8 mouse cellular contexts compared by ENCODE assay signal in genomic region chr15:11064558-11065411, GRCm38 (mm10). TPM values are rescaled to one million over a fixed set of nuclear protein-coding genes. Genes with fewer than 3 reads are reported as not detected.
A peak's percentile ranks its signal among the peaks of the same experiment; 100 is the strongest.
DNase-seq lines count a peak whose midpoint lies in the region; ATAC-seq and TF ChIP-seq lines count a peak whose summit lies in the region.

Gene Adamts12, plus strand, starts transcription at chr15:11064790.

- peak within 1 kb of the TSS; percentile 29 for H3K4me3 ChIP-seq in erythroblast, embryonic 14.5 days (replicated peaks)
- H3K4me3 ChIP-seq in forebrain, embryonic 11.5 days (ENCODE audit: low read depth, low read length), result peak within 1 kb of the TSS; percentile 16
- peak within 1 kb of the TSS; percentile 40 for H3K4me3 ChIP-seq in stomach, postnatal 0 days (ENCODE audit: low read depth, low read length)

- intact Hi-C loops in heart, postnatal 10 days (cut with DNase I), result no loop called here

- 2% methylated on average over 25 of the region's 25 CpGs for WGBS in forebrain, embryonic 11.5 days
- WGBS in stomach, postnatal 0 days, result 1% methylated on average over 25 of the region's 25 CpGs

- peak within 1 kb of the TSS; percentile 23 for H3K9ac ChIP-seq in forebrain, embryonic 11.5 days (ENCODE audit: low read length)
- peak within 1 kb of the TSS; percentile 55 for H3K9ac ChIP-seq in stomach, postnatal 0 days (ENCODE audit: low read length)

- peak; percentile 60 for DNase-seq in forebrain, embryonic 11.5 days (ENCODE audit: low spot score)
- DNase-seq in heart, postnatal 10 days, result peak; percentile 83 to 87
- DNase-seq in kidney, postnatal 25 days, result peak; percentile 73 to 83
- DNase-seq in stomach, postnatal 0 days (ENCODE audit: low spot score), result peak; percentile 61
- no peak for DNase-seq in layer of hippocampus, adult 18-20 months (ENCODE audit: low spot score in 2 of 2)

- peak within 1 kb of the TSS; percentile 41 for H3K4me2 ChIP-seq in forebrain, embryonic 11.5 days (ENCODE audit: low read depth, low read length, severe bottlenecking)
- H3K4me2 ChIP-seq in stomach, postnatal 0 days (replicated peaks; ENCODE audit: low read depth), result peak within 1 kb of the TSS; percentile 68

- no peak for ATAC-seq in erythroblast, adult 5-6 weeks (replicated peaks; ENCODE audit: low FRiP score, poor library complexity, severe bottlenecking)
- ATAC-seq in forebrain, embryonic 11.5 days (replicated peaks; ENCODE audit: low FRiP score), result peak; percentile 78
- peak; percentile 37; the same call in 1 of the 2 replicates for ATAC-seq in megakaryocyte progenitor cell, adult 5-6 weeks (replicated peaks; ENCODE audit: poor library complexity)
- peak; percentile 87 for ATAC-seq in stomach, postnatal 0 days (ENCODE audit: low FRiP score, low TSS enrichment)

- TF ChIP-seq EP300 in stomach, postnatal 0 days (optimal IDR thresholded peaks at IDR 0.05), result no peak

- TF ChIP-seq CTCF in stomach, postnatal 0 days (IDR thresholded peaks at IDR 0.05; ENCODE audit: low read depth), result no peak

- H3K27ac ChIP-seq in forebrain, embryonic 11.5 days (ENCODE audit: low read depth, low read length), result no peak within 1 kb of the TSS
- peak within 1 kb of the TSS; percentile 85 for H3K27ac ChIP-seq in stomach, postnatal 0 days (replicated peaks)

- no peaks in the 10 kb centered on the region for H3K4me1 ChIP-seq in erythroblast, embryonic 14.5 days (ENCODE audit: control insufficient read depth)
- H3K4me1 ChIP-seq in forebrain, embryonic 11.5 days (replicated peaks; ENCODE audit: control insufficient read depth, insufficient read depth, low read length), result peaks cover 3% of the 10 kb centered on the region; the same call in 1 of the 2 replicates
- no peaks in the 10 kb centered on the region for H3K4me1 ChIP-seq in stomach, postnatal 0 days (replicated peaks; ENCODE audit: control insufficient read depth, insufficient read depth)

- H3K36me3 ChIP-seq in erythroblast, embryonic 14.5 days (ENCODE audit: control insufficient read depth), result no peaks in the 10 kb centered on the region
- no peaks in the 10 kb centered on the region for H3K36me3 ChIP-seq in forebrain, embryonic 11.5 days (ENCODE audit: control insufficient read depth, insufficient read depth, low read length)
- H3K36me3 ChIP-seq in stomach, postnatal 0 days (ENCODE audit: control insufficient read depth, insufficient read depth, low read length), result no peaks in the 10 kb centered on the region

- H3K27me3 ChIP-seq in erythroblast, embryonic 14.5 days (ENCODE audit: control insufficient read depth), result no peaks in the 10 kb centered on the region
- no peaks in the 10 kb centered on the region; the same call in 1 of the 2 replicates for H3K27me3 ChIP-seq in forebrain, embryonic 11.5 days (ENCODE audit: control insufficient read depth, insufficient read depth, low read length)
- H3K27me3 ChIP-seq in stomach, postnatal 0 days (ENCODE audit: control insufficient read depth, insufficient read depth, low read length), result no peaks in the 10 kb centered on the region

- H3K9me3 ChIP-seq in erythroblast, embryonic 14.5 days (ENCODE audit: control insufficient read depth, low read length), result no peaks in the 10 kb centered on the region
- no peaks in the 10 kb centered on the region for H3K9me3 ChIP-seq in forebrain, embryonic 11.5 days (ENCODE audit: control insufficient read depth, low read length)
- no peaks in the 10 kb centered on the region for H3K9me3 ChIP-seq in stomach, postnatal 0 days (ENCODE audit: control insufficient read depth, low read length)

RNA-seq across cellular contexts. Expression of gene Adamts12, which starts in this region (rescaled TPM):
- under 0.01 TPM in 1 of 2 replicates, not detected in the other for polyA plus RNA-seq in erythroblast, embryonic 14.5 days (2012)
- total RNA-seq in erythroblast, adult 5-6 weeks (2015; ENCODE audit: low replicate concordance), result not detected in 2 replicates
- 0.70 TPM in 1 of 2 replicates, not detected in the other for total RNA-seq in erythroblast, adult 5-6 weeks (2017; ENCODE audit: low replicate concordance)
- polyA plus RNA-seq in forebrain, embryonic 11.5 days (2014; fragmentation: Nextera tagmentation; extraction: Ambion mirVana), result 2.1 and 2.4 TPM in 2 replicates
- 10 to 100 TPM; 23.2 to 24.0 TPM for total RNA-seq in heart, postnatal 10 days (2021)
- total RNA-seq in megakaryocyte progenitor cell, adult 5-6 weeks (2015), result 0.02 and 0.05 TPM in 2 replicates
- 0.41 TPM in 1 of 2 replicates, not detected in the other for total RNA-seq in megakaryocyte progenitor cell, adult 5-6 weeks (2017)
- 0.62 and 1.0 TPM in 2 replicates for polyA plus RNA-seq in stomach, postnatal 0 days (2015; fragmentation: Nextera tagmentation; extraction: Ambion mirVana)
- total RNA-seq in layer of hippocampus, adult 18-20 months (2021), result under 1 TPM; 0.30 to 0.43 TPM

Comparison
In these comparisons a context has a peak if more than half of its experiments do, and no peak if none do; other contexts are left out.
1. RNA of gene Adamts12 (total RNA-seq): 23.2 to 24.0 TPM in heart, postnatal 10 days; 0.30 to 0.43 TPM in layer of hippocampus, adult 18-20 months, 0.02 to 0.41 TPM in megakaryocyte progenitor cell, adult 5-6 weeks and 0.70 TPM in erythroblast, adult 5-6 weeks; every median in the first group is over 10 times any median in the second.
2. Peak in ATAC-seq in megakaryocyte progenitor cell, adult 5-6 weeks; RNA of the gene not detected or under 1 TPM.
3. DNase-seq: peak in forebrain, embryonic 11.5 days (single experiment), heart, postnatal 10 days (2 of 2), kidney, postnatal 25 days (2 of 2) and stomach, postnatal 0 days (single experiment); none in layer of hippocampus, adult 18-20 months (0 of 2).
4. Peak in every context shown above with its lines, with median percentiles within 50 percentile points of each other: H3K4me3 ChIP-seq.